Mouse (Mus musculus): ENCODE results near the gene Lhx6.
"Not testable (repeated sequence)": the region's sequence is repeated elsewhere in the genome, so short reads cannot be mapped to it uniquely, and the experiment has no call there.

- TF ChIP-seq BHLHE40 (IDR thresholded peaks at IDR 0.05; ENCODE audit: borderline replicate concordance, low read depth, low read length); CTCF (IDR thresholded peaks at IDR 0.05 in 2 of 3, conservative IDR thresholded peaks at IDR 0.05 in 1 of 3; ENCODE audit: control insufficient read depth in 1 of 3, insufficient read depth in 1 of 3, low read depth in 2 of 3, low read length in 3 of 3, poor library complexity in 1 of 3, severe bottlenecking in 1 of 3); UBTF (IDR thresholded peaks at IDR 0.05; ENCODE audit: borderline replicate concordance, insufficient read depth, low read depth, low read length); KAT2A (conservative IDR thresholded peaks at IDR 0.05; ENCODE audit: low read depth, low read length); MAFK (IDR thresholded peaks at IDR 0.05; ENCODE audit: borderline replicate concordance, low read depth, low read length); MXI1 (IDR thresholded peaks at IDR 0.05; ENCODE audit: low read depth, low read length): not testable (repeated sequence)
These were observed 47.2 kb upstream of the Lhx6 start for GRCm38 (mm10) chr2:36152401-36152800.
